Mouse (Mus musculus): ENCODE results near the gene Ifna4.

Ifna4 gene

DNA sequence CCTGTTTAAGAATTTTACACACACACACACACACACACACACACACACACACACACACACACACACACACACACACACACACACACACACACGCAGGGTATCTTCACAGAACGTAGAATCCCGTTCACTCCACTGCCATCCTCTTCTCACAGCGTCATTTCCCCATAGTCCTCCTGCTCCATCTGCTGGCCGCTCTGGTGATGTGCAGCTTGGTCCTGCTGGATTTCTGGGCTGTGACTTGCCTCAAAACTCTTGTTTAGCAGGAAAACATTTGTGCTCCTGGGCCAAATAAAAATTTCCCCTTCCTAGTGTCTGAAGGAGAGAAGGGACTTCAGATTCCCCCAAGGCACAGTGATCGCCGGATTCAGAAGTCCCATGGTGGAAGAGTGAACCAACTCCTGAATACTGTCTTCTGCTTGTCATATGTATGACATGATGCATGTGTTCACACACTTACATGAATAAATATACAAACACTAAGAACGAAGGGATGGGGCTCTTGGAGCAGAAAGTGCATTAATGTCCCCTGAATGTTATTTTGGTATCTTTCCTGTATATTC, 25.8 kb downstream of the Ifna4 start:
- DNase-seq (ENCODE audit: low spot score), result peak; percentile 79

DNA sequence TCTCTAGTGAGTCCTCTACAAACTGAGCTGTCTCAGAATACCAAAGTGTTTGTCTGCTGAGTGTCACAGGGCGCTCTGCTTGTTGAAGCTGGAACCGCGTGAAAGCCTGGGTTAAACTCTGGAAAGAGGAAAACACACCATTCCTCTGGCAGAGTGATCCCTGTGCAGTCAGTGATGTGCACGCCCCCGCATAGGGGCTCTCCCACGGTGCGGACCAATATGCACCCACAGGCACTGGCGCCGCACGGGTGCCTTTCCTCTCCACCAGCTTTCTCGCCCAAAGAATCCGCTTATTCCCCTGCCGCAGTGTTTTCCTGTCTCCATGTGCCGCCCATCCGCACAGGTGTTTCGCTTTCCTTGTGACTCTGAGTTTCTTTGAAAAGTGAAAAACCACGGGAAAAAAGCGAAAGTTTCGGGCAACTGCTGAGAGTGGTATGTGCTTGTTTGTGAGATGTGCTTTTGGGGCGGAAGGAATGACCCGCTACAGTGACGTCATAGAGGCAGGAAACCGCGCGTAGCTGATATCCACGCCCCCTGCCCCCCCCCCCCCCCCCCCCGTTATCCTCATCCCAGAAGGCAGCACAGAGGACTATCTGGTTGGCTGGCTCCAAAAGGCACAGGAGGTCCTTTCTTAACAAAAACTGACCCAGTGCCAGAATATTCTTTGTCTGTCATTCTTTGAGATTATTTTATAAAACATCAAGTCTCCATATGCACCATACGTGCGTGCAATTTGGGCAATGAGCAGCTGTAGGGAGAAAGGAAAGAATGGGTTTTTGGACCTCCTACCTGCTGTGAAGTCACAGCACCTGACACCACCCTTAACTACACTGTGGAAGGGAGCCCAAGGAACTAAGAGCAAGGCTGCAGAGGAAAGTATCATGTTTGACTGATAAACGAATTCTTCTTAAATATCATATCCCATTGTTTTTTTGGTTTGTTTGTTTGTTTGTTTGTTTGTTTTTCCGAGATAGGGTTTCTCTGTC, 26.6 kb downstream of the Ifna4 start:
- peak; percentile 11 for DNase-seq (ENCODE audit: low spot score)

GRCm38 (mm10) chr4:88872691-88873090, 31.0 kb downstream of the Ifna4 start:
- peak; percentile 16 for DNase-seq (ENCODE audit: low spot score)

GRCm38 (mm10) chr4:88875435-88876095, 33.9 kb downstream of the Ifna4 start:
- DNase-seq (ENCODE audit: low spot score), result no peak

GRCm38 (mm10) chr4:88876520-88876919, 34.9 kb downstream of the Ifna4 start:
- no peak for DNase-seq (ENCODE audit: low spot score)

DNA sequence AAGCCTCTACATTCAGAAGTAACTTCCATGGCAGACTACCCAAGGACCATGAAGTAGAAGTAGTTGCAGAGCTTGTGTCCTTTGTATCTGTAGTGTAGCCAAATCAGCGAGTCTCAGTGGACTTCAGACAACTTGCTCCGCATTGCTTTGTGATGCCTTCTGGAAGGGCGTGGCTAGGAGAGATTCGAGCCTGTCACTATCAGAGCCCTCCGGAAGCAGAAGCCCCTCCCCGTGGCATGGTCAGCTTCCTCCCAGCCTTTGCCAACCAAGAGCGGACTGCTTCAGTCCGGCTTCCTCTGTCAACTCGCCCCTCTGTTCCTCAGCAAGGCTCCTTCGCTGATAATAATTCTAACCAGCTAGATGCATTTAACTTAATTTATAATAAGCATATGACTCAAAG, 36.6 kb downstream of the Ifna4 start:
- no peak for DNase-seq (ENCODE audit: low spot score)

DNA sequence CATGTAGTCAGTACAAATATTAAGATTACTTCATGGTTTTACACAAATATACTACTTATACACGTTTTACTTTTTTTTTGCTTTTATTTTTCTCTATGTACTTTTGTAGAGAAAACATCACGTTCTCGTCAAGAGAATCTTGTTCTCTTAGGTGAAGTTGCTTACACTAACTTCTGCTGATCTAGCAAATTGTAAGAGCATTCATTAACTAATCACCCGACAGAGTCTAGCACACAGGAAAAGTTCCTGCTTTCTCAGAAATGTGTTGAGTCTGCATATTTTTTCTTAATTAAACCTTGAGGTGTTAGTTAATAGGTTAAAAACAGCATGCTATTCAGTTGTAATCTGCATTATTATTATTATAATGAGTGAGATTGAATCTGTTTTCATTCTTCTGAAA, 37.1 kb downstream of the Ifna4 start:
- DNase-seq (ENCODE audit: low spot score), result no peak

- DNase-seq (ENCODE audit: low spot score), result no peak
Measured at GRCm38 (mm10) chr4:88880101-88880500, 38.4 kb downstream of the Ifna4 start, which contains the start of gene Ifne. TSS of gene Ifne (minus strand) at chr4:88880201.

GRCm38 (mm10) chr4:88888236-88888635, 46.6 kb downstream of the Ifna4 start:
- DNase-seq (ENCODE audit: low spot score), result no peak

Data from urinary bladder, postnatal 14 days (tissue).